Mouse (Mus musculus): ENCODE data around the gene Yif1a. TPM values are rescaled to one million over a fixed set of nuclear protein-coding genes. Genes with fewer than 3 reads are reported as not detected.

Gene Yif1a
- total RNA-seq, 4 experiments from 2014 or later, result 37.4 to 44.7 (median 39.8) TPM

DNA sequence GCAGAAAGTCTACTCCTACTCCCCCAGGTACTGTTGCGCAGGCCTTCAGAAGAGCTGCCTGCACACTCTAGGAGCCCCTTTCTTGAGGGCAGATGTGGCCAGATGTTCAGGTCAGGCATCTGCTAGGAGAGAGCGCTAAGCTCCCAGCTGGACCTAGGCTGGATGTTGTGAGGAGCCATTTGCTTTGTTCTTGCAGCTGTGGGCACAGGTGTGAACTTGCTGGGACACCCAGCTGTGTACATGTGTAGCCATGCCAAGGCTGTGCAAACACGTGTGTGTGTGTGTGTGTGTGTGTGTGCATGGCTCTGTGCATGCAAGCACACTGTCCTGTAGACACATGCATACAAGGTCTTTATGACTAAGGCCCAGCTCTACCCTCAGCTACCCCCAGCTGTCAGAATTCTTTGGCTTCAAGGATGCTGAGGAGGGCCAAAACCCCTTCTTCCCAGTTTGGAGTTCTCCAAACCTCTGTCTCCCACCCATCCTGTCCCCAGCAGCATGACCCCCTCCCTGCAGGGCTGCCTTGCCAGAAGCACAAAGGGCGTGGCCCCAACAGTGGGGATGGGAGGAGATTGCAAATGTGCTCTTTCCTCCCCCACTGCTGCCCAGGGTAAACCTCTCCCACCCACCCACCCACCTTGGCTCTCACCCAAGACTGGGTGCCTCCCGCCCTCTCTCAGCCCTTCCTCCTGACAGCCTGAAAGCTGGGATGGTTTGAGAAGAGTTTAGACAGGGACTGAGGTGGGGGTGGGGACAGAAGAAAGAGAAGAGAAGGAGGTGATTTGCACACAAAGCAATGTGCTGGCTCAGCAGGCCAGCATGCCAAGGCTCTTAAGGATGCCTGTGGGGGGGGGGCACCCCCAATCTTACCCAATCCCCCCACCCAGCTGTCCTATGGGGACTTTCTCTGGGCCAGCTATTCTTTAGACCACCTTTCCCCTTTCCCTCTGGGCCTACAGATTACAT lies 27.7 kb upstream of the Yif1a start:
- DNase-seq (ENCODE audit: low spot score in 2 of 2), result no peak

DNA sequence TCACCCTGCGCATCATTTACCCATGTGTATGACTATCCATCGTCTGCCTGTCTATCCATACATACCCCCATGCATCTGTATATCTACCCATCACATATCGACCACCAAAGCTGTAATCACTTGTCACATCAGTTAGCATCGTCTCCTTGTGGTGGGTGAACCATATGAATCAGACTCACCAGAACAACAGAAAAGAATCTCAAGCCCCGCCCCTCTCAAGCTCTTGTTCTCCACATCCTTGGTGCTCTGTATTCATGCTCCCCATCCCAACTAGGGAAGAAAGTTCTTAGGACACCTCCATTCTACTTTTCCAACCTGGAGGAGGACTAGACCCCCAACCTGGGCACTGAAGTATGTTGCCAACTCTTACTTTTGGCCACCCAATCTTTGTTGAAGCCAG lies 26.3 kb upstream of the Yif1a start:
- no peak for DNase-seq (ENCODE audit: low spot score in 2 of 2)

DNA sequence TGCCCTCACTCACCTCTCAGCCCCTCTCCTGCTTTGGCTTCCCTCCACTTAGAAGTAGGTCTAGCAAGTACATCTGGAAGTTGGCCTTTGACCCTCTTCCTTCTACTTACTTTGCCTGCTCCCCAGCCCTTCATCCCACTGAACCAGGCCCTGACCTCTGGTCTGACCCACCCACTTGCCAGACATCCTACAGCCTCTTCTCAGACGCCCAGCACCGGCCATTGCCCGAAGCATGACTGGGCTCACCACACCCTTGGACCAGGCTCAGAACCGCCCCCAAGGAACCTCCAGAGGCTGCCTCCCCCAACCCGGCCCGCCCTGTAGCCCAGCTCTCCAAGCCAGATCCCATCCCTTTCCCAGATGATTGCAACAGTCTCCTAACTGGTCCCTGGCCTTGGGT lies 25.9 kb upstream of the Yif1a start:
- peak in 1 of 2 experiments; percentile 62 for DNase-seq (ENCODE audit: low spot score in 2 of 2)

DNA sequence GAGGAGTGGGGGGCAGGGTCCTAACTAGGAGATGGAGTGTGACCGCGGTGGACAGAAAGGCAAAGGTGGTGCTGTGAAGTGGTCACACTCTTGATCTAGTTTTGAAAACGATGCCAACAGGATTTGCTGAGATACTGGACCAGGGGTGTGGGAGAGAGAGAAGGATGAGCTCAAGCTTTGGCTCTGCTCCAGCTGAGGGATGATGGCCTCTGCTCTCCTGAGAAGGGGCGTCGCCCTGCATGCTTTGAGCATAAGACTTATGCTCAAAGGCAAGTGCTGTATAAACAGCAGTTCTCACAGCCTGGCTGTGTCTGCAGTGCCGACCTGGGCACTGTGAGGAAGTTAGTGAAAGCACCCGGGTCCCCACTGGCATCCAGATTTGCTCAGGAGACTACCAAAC lies 23.2 kb upstream of the Yif1a start:
- DNase-seq (ENCODE audit: low spot score in 2 of 2), result peak in 1 of 2 experiments; percentile 57

DNA sequence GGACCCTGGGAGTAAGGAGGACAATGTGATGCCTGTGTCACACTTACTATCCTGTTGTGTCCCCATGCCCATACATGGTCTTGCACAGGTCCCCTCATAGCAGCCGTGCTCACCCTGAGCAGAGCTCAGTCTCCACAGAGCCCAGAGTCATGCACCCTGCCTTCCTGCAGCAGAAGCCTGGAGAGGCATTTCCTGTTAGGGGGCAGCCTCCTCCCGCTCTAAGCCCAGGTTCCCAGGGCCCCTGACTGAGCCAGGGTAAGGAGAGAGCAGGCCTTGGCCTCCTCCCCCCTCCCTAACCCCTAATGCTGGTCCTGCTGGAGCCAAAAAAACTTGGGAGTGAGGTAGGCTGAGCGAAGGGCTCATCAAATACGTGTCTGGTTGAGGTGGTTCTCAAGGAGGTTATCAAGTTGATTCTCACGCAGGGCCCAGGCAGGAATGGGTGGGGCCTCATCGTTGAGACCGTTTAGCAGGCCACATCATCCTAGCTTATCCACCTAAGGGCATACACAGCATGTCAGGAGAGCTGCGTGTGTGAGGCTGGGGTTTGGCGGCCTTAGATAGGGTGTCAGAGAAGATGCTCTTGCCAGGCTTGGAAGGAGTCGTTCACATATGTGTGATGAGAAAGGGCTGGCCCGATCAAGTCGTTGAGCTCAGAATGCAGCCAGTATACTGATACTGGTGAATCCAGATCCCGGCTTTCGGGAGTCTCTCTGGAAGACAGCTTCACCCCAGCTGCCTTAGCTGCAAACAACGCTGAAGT lies 21.1 kb upstream of the Yif1a start:
- no peak for DNase-seq (ENCODE audit: low spot score in 2 of 2)

DNA sequence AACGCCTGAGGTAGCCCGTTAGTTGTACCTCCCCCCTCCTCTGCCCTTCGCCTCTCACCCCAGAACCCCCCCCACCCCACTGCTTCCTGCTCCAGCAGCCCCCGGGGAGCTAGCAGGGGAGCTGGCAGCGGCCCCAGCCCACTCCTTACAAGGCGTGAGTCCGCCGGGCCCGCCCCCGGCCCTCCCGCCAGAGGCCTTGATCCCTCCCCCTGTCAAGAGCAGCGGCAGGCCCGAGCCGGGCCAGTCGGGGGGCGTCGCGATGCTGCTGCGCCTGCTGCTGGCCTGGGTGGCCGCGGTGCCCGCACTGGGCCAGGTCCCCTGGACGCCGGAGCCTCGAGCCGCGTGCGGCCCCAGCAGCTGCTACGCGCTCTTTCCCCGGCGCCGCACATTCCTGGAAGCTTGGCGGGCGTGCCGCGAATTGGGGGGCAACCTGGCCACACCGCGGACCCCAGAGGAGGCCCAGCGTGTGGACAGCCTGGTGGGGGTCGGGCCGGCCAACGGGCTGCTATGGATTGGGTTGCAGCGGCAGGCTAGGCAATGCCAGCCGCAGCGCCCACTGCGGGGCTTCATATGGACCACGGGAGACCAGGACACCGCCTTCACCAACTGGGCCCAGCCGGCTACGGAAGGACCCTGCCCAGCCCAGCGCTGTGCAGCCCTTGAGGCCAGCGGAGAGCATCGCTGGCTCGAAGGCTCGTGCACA lies 20.3 kb upstream of the Yif1a start, which contains the start of gene Cd248:
TSS of gene Cd248 (plus strand) at position 212 of the 703 bp plus-strand sequence.
- DNase-seq (ENCODE audit: low spot score in 2 of 2), result peak; percentile 63 to 79

DNA sequence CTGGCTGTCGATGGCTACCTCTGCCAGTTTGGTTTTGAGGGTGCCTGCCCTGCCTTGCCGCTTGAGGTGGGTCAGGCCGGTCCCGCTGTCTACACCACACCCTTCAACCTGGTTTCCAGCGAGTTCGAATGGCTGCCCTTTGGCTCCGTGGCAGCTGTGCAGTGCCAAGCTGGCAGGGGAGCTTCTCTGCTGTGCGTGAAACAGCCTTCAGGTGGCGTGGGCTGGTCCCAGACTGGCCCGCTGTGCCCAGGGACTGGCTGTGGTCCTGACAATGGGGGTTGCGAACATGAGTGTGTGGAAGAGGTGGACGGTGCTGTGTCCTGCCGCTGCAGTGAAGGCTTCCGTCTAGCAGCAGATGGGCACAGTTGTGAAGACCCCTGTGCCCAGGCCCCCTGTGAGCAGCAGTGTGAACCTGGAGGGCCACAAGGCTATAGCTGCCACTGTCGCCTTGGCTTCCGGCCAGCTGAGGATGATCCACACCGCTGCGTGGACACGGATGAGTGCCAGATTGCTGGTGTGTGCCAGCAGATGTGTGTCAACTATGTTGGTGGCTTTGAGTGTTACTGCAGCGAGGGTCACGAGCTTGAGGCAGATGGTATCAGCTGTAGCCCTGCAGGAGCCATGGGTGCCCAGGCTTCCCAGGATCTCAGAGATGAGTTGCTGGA lies 19.6 kb upstream of the Yif1a start:
- DNase-seq (ENCODE audit: low spot score in 2 of 2), result no peak

DNA sequence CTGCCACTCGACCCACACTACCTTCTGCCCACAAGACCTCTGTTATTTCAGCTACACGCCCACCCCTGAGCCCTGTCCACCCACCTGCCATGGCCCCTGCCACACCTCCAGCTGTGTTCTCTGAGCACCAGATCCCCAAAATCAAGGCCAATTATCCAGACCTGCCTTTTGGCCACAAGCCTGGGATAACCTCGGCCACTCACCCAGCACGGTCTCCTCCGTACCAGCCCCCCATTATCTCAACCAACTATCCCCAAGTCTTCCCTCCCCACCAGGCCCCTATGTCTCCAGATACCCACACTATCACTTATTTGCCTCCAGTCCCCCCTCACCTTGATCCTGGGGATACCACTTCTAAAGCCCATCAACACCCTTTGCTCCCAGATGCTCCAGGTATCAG lies 18.9 kb upstream of the Yif1a start:
- DNase-seq (ENCODE audit: low spot score in 2 of 2), result no peak

DNA sequence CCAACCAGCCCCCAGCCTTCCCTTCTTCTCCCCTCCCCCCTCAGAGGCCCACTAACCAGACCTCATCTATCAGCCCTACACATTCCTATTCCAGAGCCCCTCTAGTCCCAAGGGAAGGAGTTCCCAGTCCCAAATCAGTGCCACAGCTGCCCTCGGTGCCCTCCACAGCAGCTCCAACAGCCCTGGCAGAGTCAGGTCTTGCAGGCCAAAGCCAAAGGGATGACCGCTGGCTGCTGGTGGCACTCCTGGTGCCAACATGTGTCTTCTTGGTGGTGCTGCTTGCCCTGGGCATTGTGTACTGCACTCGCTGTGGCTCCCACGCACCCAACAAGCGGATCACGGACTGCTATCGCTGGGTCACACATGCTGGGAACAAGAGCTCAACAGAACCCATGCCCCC lies 18.4 kb upstream of the Yif1a start:
- DNase-seq (ENCODE audit: low spot score in 2 of 2), result no peak

DNA sequence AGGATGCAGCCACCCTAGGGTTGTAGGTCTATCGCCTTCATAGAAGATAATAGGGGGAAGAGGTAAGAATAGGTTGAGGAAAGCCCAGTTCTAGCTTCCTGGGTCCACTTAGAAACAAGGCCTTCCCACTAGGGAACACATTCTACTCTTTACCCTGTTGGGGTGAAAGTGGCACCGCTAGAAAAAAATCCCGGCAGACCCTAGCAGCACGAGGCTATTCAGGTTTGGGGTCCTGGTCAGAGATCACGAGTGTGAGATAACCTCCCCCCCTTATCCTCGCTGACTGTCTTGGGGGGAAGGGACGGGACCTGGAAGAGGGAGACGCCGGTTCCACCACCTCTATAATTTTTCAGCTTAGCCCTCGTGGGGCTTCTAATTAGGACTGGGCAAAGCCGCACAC lies 17.3 kb upstream of the Yif1a start:
- no peak for DNase-seq (ENCODE audit: low spot score in 2 of 2)

DNA sequence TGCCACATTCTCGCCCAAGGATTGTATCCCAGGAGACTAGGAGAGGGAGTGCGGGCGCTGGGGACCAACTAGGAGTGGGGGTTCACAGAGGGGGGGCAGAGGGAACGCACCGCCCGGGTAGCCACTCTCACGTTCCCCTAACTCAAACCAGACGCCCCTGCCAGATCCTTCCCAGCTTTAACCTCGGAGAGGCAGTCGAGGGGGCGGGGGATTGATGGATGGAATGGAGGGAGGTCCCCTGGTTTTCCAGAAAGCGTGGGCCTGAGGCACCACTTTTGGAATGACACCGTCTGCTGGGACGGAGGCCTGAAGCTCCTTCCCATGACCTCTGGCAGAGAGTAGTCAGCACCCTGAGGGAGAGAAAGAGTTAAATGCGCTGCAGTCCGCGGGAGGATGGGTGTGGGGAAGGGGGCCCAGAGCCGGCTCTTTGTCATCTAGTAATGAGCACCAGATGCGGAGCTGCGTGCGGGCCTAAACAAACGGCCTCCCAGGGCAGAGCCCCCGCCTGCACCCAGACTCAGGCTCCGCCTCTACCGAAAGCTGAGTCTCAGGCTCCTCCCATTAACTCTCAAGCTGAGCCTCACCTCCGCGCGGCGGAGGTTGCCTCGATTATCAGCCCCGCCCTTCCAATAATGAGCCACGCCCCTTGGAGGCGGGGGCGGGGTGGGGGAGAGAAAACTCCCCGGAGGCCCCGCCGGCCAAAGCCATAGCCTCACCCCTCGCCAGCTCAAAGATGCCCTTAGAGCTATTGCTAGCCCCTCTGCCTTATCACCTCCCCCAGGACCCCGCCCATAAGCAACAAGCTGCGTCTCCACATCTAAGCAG lies 16.6 kb upstream of the Yif1a start:
- DNase-seq (ENCODE audit: low spot score in 2 of 2), result peak; percentile 73 to 79

DNA sequence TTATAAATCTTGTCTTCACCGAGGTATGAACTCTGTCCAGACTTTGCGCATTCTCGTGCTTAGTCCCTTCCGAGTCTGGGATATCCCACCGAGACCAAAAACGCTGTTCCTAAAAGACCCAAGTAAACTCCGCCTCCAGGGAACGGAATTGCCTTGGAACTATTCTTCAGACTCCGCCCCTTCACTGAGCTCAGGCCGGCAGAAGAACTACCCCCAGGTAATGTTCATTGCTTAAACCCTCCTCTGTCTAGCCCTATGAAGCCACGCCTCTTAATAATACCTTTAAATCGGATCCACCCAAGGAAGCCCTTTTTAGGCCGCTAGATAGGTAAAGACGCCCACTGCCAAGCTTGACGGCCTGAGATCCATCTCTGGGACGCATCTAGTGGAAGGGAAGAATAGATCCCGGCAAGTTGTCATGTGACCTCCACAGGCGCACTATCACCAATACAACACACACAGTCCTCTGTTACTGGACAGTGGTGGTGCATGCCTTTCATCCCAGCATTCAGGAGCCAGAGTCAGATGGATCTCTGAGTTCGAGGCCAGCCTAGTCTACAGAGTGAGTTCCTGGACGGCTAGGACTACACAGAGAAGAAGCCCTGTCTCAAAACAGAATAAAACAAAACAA lies 15.8 kb upstream of the Yif1a start:
- no peak for DNase-seq (ENCODE audit: low spot score in 2 of 2)

DNA sequence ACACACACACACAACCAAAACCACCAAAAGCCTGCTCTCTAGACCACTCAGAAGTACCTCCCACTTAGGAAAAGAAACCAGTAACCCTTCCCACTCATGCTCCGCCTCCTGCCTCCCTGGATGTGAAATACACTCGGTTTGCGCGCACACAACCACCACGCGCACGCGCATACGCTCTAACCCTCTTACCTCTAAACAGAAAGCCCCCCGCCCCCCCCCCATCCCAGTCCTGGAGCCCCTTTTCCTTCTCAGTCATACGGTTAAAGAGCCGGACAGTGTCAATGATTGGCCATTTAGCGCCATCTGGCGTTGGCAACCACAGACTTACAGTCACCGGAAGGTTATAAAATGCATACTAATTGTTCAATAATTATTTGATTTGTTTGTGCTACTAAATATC lies 15.3 kb upstream of the Yif1a start:
- DNase-seq (ENCODE audit: low spot score in 2 of 2), result no peak

DNA sequence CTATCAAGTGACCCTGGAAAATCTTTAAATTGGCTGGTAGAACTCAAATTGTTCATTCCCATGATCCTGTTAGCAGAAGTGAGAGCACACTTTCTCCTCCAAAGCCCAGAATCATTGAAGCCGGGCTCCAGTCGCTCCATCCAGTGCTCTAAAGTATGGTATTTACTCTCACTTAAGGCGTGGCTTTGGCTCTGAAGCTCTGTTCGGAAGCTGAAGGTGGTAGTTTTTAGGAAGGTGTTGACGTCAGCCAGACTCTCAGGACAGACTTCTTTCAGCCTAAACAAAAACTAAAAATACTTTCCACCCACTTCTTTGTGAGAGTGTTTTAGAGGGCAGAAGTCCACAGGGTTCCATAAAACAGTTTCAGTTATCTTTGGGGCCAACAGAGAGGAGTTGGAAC lies 14.8 kb upstream of the Yif1a start:
- no peak for DNase-seq (ENCODE audit: low spot score in 2 of 2)

DNA sequence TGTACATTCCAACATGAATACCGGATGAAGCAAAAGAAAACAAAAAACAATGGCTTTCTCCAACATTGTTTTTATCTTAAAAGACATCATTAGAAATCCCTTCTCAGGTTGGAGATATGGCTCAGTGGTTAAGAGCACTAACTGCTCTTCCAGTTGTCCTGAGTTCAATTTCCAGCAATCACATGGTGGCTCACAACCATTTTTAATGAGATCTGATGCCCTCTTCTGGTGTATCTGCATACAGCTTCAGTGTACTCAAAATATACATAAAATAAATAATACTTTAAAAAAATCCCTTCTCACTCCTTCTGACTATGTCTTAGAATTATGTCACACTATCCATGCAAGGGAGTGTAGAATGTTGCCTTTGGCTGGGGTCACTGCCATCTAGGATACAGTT lies 9.1 kb upstream of the Yif1a start:
- no peak for DNase-seq (ENCODE audit: low spot score in 2 of 2)

DNA sequence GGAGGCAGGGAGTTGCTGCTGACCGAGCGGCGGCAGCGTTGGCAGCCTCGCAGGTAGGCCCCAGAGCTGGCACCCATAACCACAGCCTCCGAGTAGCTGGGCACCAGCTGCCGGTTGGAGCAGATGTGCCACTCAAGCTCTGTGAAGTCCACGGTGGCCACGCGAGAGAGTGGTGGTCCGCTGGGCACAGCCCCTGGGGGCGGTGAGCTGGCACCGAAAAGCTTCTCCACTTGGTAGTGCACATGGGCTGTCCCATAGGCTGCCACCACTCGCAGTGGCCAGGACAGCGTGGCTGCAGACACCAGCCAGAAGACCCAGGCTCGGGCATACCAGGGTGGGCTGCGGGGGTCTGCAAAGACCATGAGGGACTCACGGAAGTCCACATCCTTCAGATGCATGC lies 6.3 kb upstream of the Yif1a start:
- DNase-seq (ENCODE audit: low spot score in 2 of 2), result no peak

DNA sequence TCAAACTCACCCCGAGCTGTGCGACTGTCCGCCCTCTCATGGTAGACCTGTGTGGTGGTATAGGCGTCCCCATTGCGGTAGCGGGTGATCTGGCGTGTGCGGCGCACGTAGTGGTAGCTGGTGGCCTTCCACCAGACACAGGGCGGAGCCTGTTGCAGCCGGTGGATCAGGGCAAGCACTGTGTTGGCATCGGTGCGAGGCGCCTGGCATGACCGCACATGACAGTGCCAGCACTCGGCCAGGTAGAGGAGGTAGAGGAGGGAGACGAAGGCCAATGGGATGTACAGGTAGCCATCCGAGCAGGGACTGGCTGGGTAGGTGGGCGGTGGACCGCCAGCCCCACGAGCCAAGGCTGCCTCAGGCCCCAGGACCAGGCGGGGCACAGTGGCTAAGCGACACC lies 5.7 kb upstream of the Yif1a start:
- no peak for DNase-seq (ENCODE audit: low spot score in 2 of 2)

DNA sequence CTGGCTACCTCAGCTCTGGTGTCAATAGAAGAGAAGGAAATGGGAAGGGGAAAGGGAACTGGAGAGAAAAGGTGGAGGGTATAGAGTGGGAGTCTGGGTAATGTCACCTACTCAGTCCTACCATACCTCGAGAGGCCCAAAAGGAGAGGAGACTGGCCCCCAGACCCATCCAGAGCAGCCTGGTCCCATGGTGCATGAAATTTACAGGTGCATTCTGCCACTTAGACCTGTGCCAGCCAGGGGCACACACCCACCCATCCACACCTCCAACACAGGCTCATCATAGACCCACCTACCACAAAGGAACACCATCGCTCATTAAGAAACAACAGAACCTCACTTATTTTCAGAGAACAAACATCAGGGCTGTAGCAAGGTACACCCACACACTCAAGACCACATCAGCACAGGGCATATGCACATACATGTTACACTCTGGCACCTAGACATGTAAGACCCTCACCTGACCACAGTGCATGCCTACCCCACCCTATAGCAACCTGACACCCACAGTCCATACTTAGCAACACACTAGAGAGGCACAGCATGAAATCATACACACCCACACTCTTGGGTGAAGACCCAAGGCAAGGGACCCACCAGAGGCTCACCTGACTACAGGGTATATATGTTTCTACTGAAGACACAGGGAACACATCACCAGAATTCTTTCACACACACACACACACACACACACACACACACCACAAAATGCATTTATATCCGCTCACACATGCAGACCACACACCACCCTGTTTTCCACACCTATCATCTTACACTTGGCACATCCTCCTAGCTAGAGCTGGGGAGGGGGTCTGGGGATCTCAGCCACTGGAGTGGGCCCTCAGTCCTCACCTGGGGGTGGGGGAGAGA lies 4.1 kb upstream of the Yif1a start:
- DNase-seq (ENCODE audit: low spot score in 2 of 2), result no peak

DNA sequence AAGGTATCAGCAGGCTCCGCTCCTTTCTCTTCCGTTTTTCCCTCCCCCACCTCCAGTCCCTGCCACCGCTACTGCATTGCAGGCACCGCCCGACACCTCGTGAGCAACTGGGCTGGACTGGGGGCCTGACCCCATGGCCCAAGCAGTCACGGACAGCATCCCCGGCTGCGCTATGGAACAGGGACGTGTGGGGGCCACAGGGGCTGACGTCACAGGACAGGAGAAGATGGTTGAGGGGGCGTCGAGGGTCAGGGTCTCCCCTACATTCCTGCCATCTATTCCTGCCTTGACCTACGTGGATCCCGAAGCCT lies 3.5 kb upstream of the Yif1a start:
- no peak for DNase-seq (ENCODE audit: low spot score in 2 of 2)
